Mouse (Mus musculus) lung, postnatal 25 days (tissue): ENCODE measurements at regions not wholly inside any gene's neighbourhood (a gene's known extent, or its start where the extent isn't known, plus 50 kb on each side); places are given as distances from the start of the nearest gene placed in this dataset.

Experiments
- DNase-seq: peaks from one replicate; pipeline ENCODE4 v3.0.0; 2022; ENCODE audit warnings: low spot score

- no peak for DNase-seq
These were observed 144.5 kb upstream of the Irx5 start for GRCm38 (mm10) chr8:92212786-92213535.

- DNase-seq = peak; percentile 30
These were observed 148.3 kb upstream of the Irx5 start for GRCm38 (mm10) chr8:92209081-92209480.

GRCm38 (mm10) chr8:92195635-92196034, 161.8 kb upstream of the Irx5 start:
- DNase-seq = no peak

GRCm38 (mm10) chr8:92194065-92194464, 163.4 kb upstream of the Irx5 start:
- no peak for DNase-seq

- no peak for DNase-seq
These were observed 167.0 kb upstream of the Irx5 start for GRCm38 (mm10) chr8:92190261-92191025.

GRCm38 (mm10) chr8:92183331-92183730, 174.1 kb upstream of the Irx5 start:
- no peak for DNase-seq

GRCm38 (mm10) chr8:92180651-92181050, 176.8 kb upstream of the Irx5 start:
- no peak for DNase-seq

GRCm38 (mm10) chr8:92179327-92179726, 178.1 kb upstream of the Irx5 start:
- DNase-seq = no peak

GRCm38 (mm10) chr8:92176101-92176500, 181.3 kb upstream of the Irx5 start:
- DNase-seq = peak; percentile 21

- no peak for DNase-seq
These were observed 183.3 kb upstream of the Irx5 start for GRCm38 (mm10) chr8:92174106-92174505.

- no peak for DNase-seq
These were observed 185.8 kb upstream of the Irx5 start for GRCm38 (mm10) chr8:92171578-92171977.

- DNase-seq = no peak
These were observed 190.1 kb upstream of the Irx5 start for GRCm38 (mm10) chr8:92167340-92167783.

GRCm38 (mm10) chr8:92165306-92165705, 192.1 kb upstream of the Irx5 start:
- DNase-seq = peak; percentile 33

GRCm38 (mm10) chr8:92164496-92164895, 192.9 kb upstream of the Irx5 start:
- DNase-seq = no peak

GRCm38 (mm10) chr8:92161002-92161401, 196.4 kb upstream of the Irx5 start:
- no peak for DNase-seq

- peak; percentile 72 for DNase-seq
These were observed 199.2 kb upstream of the Irx5 start for GRCm38 (mm10) chr8:92158219-92158618.

- no peak for DNase-seq
These were observed 204.9 kb upstream of the Irx5 start for GRCm38 (mm10) chr8:92152478-92152877.

GRCm38 (mm10) chr8:92147672-92148071, 209.8 kb upstream of the Irx5 start:
- DNase-seq = no peak

- DNase-seq = no peak
These were observed 220.1 kb upstream of the Irx5 start for GRCm38 (mm10) chr8:92137091-92137882.

GRCm38 (mm10) chr8:92136413-92136812, 221.0 kb upstream of the Irx5 start:
- no peak for DNase-seq

GRCm38 (mm10) chr8:92134434-92134833, 223.0 kb upstream of the Irx5 start:
- DNase-seq = no peak
